Comparison of ENCODE assay signal across 24 mouse cellular contexts in genomic region chr12:29838421-29838820, GRCm38 (mm10).
"Had no signal": no experiment of that assay in that cellular context is flagged by ENCODE, and none has a peak within 500 bp of the region (broad histone marks: within the 10 kb centered on the region; RNA-seq: fewer than 3 reads in every experiment).

No protein-coding gene starts in this region.

- H3K9me3 ChIP-seq: hindbrain, embryonic 10.5 days; hindbrain, embryonic 12.5 days; intestine, embryonic 15.5 days; limb, embryonic 10.5 days; limb, embryonic 12.5 days; liver, embryonic 13.5 days; liver, embryonic 15.5 days had no signal

- H3K36me3 ChIP-seq: hindbrain, embryonic 10.5 days; intestine, embryonic 15.5 days; limb, embryonic 10.5 days; limb, embryonic 12.5 days; liver, embryonic 13.5 days; liver, embryonic 15.5 days had no signal

- H3K4me1 ChIP-seq: intestine, embryonic 15.5 days; limb, embryonic 12.5 days; liver, embryonic 13.5 days; liver, embryonic 15.5 days had no signal

- H3K27me3 ChIP-seq: intestine, embryonic 15.5 days; limb, embryonic 12.5 days; liver, embryonic 13.5 days; liver, embryonic 15.5 days had no signal

- H3K4me3 ChIP-seq: gastrocnemius, adult 2 months; heart, adult 2 months; hindbrain, embryonic 10.5 days; hindbrain, embryonic 12.5 days; intestine, embryonic 15.5 days; left cerebral cortex, adult 2 months; limb, embryonic 10.5 days; limb, embryonic 12.5 days; liver, embryonic 13.5 days; liver, embryonic 15.5 days had no signal

- DNase-seq: gastrocnemius, adult 2 months; gastrocnemius, postnatal 25 days; heart, adult 2 months; heart, postnatal 4 days; kidney, adult 18-20 months; kidney, adult 8-10 months; kidney, postnatal 10 days; kidney, postnatal 25 days; kidney, postnatal 4 days; liver; liver, embryonic 13.5 days; liver, postnatal 0 days had no signal

- ATAC-seq: inflammation-experienced regulatory T-cells, adult 6 months; intestine, embryonic 15.5 days; intestine, postnatal 0 days; liver, postnatal 0 days had no signal

- H3K27ac ChIP-seq: gastrocnemius, adult 2 months; heart, adult 2 months; hindbrain, embryonic 10.5 days; hindbrain, embryonic 12.5 days; hindbrain, embryonic 14.5 days; intestine, embryonic 15.5 days; left cerebral cortex, adult 2 months; limb, embryonic 10.5 days; limb, embryonic 12.5 days; liver, embryonic 13.5 days; liver, embryonic 15.5 days had no signal

- H3K9ac ChIP-seq: hindbrain, embryonic 12.5 days; hindbrain, embryonic 14.5 days; intestine, embryonic 15.5 days; limb, embryonic 12.5 days; liver, embryonic 13.5 days; liver, embryonic 15.5 days; liver, postnatal 0 days had no signal

- H3K4me2 ChIP-seq: heart, embryonic 11.5 days; hindbrain, embryonic 12.5 days; hindbrain, embryonic 14.5 days; intestine, embryonic 15.5 days; limb, embryonic 12.5 days; liver, embryonic 11.5 days; liver, embryonic 13.5 days; liver, embryonic 15.5 days had no signal
